Mouse (Mus musculus): ENCODE measurements around the gene Mfsd1.
A peak's percentile ranks its signal among the peaks of the same experiment; 100 is the strongest.

- TF ChIP-seq POLR2A (IDR thresholded peaks at IDR 0.05; ENCODE audit: borderline replicate concordance, control insufficient read depth, low read depth, low read length) (peak; percentile 79), CTCF (IDR thresholded peaks at IDR 0.05; ENCODE audit: control insufficient read depth, insufficient read depth, low read length) (no peak)
Observed at GRCm38 (mm10) chr3:67582273-67583124, at the start of gene Mfsd1.
